Mouse (Mus musculus) monocyte, adult 5-6 weeks (primary cell): ENCODE results near the gene Ost4. TPM values are rescaled to one million over a fixed set of nuclear protein-coding genes. Genes with fewer than 3 reads are reported as not detected.

Experiments used
- ATAC-seq: fragments of 153-309, 156-312 bp; replicated peaks from 2 replicates; pipeline ENCODE4 v1.8.0; 2017; ENCODE audit warnings: mild to moderate bottlenecking; ENCODE audit not compliant: low TSS enrichment, insufficient number of reproducible peaks, severe bottlenecking, poor library complexity, low FRiP score
- total RNA-seq: library from RNA; stranded (forward); fragments of 200-1000, 200-491, 200-594 nt; gene quantifications from 3 replicates; pipeline ENCODE4 v1.2.3, GENCODE M21; 2017

Ost4 gene
- total RNA-seq, 1 experiment from 2014 or later = 129 TPM

DNA sequence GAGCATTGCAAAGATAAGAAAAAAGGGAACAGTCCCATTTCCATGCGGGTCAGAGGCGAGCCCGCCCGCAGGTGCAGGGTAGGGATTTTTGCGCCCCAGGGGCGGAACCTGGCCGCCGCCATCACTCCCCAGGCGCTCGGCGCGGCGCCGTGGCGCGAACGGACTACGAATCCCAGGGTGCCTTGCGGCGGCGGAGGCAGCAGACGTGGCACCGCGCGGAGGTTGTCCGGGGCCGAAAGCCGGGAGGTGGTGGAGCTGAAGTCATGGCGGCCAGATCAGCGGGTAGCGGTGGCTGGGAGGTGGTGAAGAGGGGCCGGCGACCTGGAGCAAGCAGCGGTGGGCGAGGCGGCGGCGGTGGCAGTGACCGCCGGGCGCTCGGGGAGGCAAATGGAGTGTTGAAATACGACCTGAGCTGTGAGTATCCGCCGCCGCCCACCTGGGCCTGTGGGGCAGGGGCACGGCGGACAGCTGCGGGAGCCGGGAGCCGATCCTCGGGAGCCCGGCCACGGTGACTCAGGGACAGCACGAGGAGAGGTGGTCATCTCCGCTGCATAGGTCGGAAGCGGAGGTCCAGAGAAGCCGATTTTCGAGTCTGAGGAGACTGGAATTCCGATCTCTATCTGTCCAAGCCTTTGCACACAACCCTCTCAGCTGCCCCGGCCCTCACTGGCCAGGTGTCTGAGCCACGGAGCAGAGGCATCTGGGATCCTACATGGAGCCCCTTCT is 38.0 kb downstream of the Ost4 start:
- peak; percentile 92 for ATAC-seq

DNA sequence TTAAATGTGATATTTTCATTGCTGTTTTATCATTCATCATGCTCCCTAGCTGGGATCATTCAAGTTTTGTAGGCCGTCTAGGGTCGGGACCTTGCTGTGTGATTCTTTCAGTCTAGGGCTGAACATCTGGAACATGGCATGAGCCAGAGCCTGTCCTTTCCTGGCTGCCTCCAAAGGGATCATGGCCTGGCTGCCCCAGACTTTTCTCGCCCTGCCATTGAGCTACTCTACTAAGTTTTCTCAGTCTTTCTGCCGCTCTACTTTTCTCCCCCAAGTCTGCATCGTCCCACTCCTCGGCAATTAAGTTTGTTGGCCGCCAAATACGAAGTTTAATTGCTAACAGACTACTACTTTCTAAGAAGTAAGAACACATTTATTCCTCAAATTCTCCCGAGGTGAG is 38.6 kb downstream of the Ost4 start:
- ATAC-seq = no peak

DNA sequence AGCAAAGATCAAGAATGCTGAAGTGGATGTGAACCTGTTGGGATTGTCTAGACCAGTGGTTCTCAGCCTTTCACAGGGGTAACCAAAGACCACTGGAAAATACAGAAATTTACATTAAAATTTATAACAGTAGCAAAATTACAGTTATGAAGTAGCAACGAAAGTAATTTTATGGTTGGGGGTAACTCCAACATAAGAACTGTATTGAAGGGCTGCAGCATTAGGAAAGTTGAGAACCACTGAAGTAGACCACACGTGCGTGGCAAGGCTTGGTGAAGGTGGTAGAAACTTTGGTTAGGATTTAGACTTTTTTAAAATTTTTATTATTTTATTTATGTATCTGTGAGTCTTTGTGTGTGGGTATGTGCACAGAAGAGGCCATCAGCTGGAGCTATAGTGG is 39.9 kb downstream of the Ost4 start, which contains the start of gene Tmem214:
TSS of gene Tmem214 (plus strand) at position 301 of the 400 bp plus-strand sequence.
- ATAC-seq = no peak

DNA sequence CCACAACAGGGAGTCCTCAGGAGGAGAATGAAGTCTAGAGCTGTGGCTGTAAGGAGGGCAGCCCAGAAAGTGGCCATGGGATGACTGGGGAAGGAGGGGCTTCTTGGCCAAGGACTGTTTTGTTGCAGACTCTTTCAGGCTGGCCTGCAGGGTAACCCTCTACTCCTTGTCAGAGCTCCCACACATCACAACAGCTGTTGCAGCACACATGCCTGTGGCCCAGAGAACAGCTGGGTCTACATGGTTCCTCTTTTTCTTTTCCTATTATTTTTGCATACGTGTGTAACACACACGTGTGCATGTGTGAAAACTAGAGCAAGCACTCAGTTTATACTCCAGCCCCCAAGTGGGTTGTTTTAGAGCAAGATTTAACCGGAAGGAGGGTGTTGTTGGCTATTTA is 40.7 kb downstream of the Ost4 start:
- ATAC-seq = no peak

DNA sequence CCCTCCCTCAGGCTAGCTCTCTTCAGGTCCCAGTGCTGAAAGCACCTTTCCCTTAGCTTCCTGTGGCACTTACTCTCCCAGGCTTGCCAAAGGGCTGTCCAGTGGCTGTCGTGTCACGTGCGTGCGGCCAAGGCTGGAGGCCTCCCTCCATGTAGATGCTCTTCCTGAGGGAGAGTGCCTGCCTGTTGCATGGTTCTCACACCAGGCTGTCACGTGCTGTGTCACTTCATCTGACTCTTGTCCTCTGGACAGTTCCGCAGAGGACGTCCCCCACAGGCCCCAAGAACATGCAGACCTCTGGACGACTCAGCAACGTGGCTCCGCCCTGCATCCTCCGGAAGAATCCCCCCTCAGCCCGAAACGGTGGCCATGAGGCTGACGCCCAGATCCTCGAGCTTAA is 43.3 kb downstream of the Ost4 start:
- no peak for ATAC-seq

DNA sequence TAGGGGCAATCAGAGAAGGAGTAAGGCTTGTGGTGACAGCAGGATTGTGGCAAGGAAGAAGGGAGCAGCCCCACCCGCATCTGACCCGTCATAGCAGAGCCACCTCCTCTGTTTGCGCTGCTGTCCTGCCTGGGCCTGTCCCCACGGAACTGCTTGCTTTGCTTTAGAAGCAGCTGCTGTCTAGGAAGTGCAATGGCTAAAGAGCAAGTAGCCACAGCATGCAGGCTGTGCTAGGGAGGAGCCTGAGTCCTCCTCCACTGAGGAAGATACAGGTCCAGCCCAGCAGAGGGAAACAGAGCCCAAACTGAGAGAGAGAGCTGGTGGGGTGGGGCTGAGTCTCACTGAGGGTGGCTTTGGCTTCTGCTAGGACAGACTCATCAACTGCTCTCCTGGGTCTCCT is 43.7 kb downstream of the Ost4 start:
- no peak for ATAC-seq

DNA sequence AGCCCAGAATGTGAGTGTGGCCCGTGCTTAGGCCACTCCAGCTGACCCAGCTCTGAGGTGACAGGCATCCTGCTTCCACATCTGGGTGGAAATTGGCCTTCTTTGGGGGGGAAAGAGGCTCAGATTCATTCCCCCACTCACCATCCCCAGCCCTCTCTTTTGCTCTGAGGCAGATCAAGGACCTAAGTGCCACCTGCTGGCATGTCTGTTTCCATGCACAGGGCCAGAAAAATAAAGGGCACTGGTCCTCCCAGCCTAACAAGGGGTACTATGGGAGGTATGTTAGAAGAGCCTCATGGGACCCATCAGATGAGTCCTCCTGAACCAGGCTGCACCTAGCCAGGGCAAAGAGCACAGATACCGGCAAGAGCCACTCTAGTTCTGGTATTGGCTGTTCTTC is 51.5 kb downstream of the Ost4 start:
- ATAC-seq = no peak

Other genes with a start within 250 kb of the Ost4 start
- gene Cenpa, start 241.0 kb downstream of the Ost4 start, total RNA-seq = 19.9 to 42.7 TPM (median 24.6 TPM) in 3 replicates
- gene Dpysl5, start 196.2 kb downstream of the Ost4 start, total RNA-seq = 0.19 to 1.4 TPM (median 0.21 TPM) in 3 replicates
- gene Mapre3, start 93.1 kb downstream of the Ost4 start, total RNA-seq = 5.0 TPM in 1 of 3 replicates, not detected in the others
- gene Tmem214, start 39.8 kb downstream of the Ost4 start, total RNA-seq = 10.4 to 21.4 TPM (median 10.8 TPM) in 3 replicates
- gene Agbl5, start 19.1 kb downstream of the Ost4 start, total RNA-seq = 3.8 to 7.1 TPM (median 4.3 TPM) in 3 replicates
- 15.1 to 25.3 TPM (median 22.0 TPM) in 3 replicates for gene Emilin1, start 5.6 kb upstream of the Ost4 start, total RNA-seq
- gene Khk, start 13.6 kb upstream of the Ost4 start, total RNA-seq = 26.4 to 32.2 TPM (median 29.8 TPM) in 3 replicates
- gene Cgref1, start 37.8 kb upstream of the Ost4 start, total RNA-seq = not detected in 3 replicates
- 117 to 146 TPM (median 144 TPM) in 3 replicates for gene Preb, start 52.6 kb upstream of the Ost4 start, total RNA-seq
- 0.10 TPM in 1 of 3 replicates, not detected in the others for gene Tcf23, start 60.9 kb upstream of the Ost4 start, total RNA-seq
- gene Atraid, start 140.5 kb upstream of the Ost4 start, total RNA-seq = 44.7 to 61.4 TPM (median 49.9 TPM) in 3 replicates
- 0.38 to 3.7 TPM (median 3.0 TPM) in 3 replicates for gene Slc5a6, start 141.1 kb upstream of the Ost4 start, total RNA-seq
- 4.8 to 18.4 TPM (median 9.6 TPM) in 3 replicates for gene Cad, start 147.0 kb upstream of the Ost4 start, total RNA-seq
- gene Dnajc5g, start 198.5 kb upstream of the Ost4 start, total RNA-seq = not detected in 3 replicates
- not detected in 3 replicates for gene Slc30a3, start 200.4 kb upstream of the Ost4 start, total RNA-seq
- gene Trim54, start 208.9 kb upstream of the Ost4 start, total RNA-seq = not detected in 3 replicates
- gene Ucn, start 231.0 kb upstream of the Ost4 start, total RNA-seq = not detected in 3 replicates
- gene Mpv17, start 246.5 kb upstream of the Ost4 start, total RNA-seq = 22.5 to 37.8 TPM (median 35.8 TPM) in 3 replicates